Mouse (Mus musculus) ovary, postnatal 36 days (tissue): ENCODE measurements around the gene Olfr247.
"Not testable (repeated sequence)": the region's sequence is repeated elsewhere in the genome, so short reads cannot be mapped to it uniquely, and the experiment has no call there.

Source experiments
- DNase-seq: peaks from one replicate; pipeline ENCODE4 v3.0.0; 2022; ENCODE audit warnings: low spot score, mixed read lengths

Olfr247 gene

DNA sequence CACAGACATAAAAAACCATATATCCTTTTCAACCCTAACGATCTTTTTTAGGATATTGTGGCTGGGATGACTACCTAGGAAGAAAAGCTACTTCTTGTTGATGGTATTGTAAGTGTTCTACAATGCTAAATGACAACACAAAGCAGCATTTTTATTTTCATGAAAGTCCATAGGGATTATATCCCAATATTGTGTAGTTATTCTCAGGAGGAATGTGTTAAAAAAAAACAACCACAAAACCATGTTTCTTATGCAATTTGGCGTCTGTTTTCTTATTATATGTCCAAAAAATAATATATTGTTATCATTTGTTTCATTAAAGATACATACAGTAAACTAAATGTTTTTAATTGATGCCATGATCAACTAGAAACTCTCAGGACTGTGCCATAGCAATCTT lies at the start of gene Olfr247:
Gene Olfr247 (minus strand): TSS at position 101 of the 400 bp plus-strand sequence.
- not testable (repeated sequence) for DNase-seq

DNA sequence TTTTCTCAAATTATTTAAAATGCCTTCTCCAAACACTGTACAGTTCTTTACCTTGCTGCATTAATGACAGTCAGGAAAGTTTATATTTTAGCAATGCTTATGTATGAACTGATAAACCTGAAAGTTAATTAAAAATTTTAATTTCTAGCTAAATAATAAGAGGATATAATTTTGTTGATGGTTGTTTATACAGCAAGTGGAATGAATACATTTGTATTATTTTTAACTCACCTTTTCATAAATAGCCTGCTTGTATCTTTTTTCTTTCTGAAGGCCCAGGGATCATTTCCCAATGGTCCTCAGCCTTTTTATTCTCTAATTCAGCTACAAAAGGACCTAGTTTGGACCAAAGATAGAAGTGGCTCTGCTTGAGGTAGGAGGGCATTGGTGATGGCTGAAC lies 36.4 kb upstream of the Olfr247 start, which contains the start of gene Olfr820:
Gene Olfr820 (plus strand): TSS at position 301 of the 400 bp plus-strand sequence.
- no peak for DNase-seq

DNA sequence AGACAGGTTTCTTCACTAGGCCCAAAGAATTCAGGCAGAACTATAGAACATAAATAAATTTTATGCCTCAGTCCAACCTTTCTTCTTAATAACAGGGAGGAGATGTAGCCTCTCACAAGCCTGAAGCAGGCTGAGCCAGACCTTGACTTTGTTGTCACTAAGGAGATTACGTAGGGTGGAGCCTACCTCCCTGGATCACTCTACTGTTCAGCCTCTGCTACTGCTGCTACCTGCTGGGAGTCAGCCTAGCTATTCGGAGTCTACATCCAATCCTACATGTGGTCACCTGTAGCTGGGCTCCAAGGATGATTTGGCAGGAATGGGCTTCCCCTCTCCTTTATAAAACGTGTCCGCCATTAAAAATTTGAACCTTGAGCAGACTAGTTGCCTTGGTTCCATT lies 29.4 kb upstream of the Olfr247 start:
- DNase-seq, result not testable (repeated sequence)

DNA sequence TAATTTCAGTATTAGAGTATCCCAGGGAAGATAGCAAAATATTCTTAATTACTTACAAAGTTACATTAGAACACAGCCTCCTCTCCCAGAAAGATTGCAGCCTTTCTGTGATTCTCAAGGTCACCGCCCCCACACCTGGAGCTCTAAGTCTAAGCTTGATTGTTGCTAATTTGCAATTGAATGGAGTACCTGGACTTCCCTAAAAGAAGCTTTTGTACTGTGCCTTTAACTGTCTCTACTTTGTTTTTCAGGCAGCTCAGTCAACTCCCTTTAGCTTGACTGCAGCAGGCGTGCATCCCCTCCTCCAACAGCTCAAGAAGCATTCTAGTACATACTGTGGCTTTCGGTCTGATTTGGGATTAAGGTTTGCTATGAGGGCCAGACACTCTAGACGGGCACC lies 28.2 kb upstream of the Olfr247 start:
- not testable (repeated sequence) for DNase-seq

DNA sequence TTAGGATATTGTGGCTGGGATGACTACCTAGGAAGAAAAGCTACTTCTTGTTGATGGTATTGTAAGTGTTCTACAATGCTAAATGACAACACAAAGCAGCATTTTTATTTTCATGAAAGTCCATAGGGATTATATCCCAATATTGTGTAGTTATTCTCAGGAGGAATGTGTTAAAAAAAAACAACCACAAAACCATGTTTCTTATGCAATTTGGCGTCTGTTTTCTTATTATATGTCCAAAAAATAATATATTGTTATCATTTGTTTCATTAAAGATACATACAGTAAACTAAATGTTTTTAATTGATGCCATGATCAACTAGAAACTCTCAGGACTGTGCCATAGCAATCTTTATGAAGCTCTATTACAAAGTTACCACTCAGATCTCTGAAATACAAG lies 9.0 kb upstream of the Olfr247 start, which contains the start of gene Gm10310:
Gene Gm10310 (minus strand): TSS at position 101 of the 400 bp plus-strand sequence.
- DNase-seq, result not testable (repeated sequence)

DNA sequence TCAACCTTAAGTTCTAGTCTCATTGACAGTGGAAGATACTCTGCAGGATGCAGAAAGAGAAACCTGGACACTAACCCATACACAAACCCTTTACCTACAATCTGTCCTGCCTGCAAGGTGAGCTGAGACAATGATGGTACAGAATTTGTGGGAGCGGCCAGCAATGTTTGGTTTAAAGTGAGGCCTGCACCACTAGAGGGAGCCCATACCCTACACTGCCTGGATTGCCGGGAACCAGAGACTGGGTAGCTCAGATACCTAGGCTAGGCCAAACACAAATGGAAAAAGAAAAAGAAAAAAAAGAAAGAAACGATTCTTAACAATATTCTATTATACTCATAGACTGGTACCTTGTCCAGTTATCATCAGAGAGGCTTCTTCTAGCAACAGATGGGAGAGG lies 5.9 kb upstream of the Olfr247 start:
- DNase-seq, result not testable (repeated sequence)

DNA sequence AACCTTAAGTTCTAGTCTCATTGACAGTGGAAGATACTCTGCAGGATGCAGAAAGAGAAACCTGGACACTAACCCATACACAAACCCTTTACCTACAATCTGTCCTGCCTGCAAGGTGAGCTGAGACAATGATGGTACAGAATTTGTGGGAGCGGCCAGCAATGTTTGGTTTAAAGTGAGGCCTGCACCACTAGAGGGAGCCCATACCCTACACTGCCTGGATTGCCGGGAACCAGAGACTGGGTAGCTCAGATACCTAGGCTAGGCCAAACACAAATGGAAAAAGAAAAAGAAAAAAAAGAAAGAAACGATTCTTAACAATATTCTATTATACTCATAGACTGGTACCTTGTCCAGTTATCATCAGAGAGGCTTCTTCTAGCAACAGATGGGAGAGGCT lies 2.9 kb downstream of the Olfr247 start:
- not testable (repeated sequence) for DNase-seq

DNA sequence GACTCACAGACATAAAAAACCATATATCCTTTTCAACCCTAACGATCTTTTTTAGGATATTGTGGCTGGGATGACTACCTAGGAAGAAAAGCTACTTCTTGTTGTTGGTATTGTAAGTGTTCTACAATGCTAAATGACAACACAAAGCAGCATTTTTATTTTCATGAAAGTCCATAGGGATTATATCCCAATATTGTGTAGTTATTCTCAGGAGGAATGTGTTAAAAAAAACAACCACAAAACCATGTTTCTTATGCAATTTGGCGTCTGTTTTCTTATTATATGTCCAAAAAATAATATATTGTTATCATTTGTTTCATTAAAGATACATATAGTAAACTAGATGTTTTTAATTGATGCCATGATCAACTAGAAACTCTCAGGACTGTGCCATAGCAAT lies 8.8 kb downstream of the Olfr247 start, which contains the start of gene Olfr819:
Gene Olfr819 (minus strand): TSS at position 101 of the 400 bp plus-strand sequence.
- not testable (repeated sequence) for DNase-seq

- not testable (repeated sequence) for DNase-seq
These were observed 9.7 kb downstream of the Olfr247 start for GRCm38 (mm10) chr10:129966232-129966631.

- DNase-seq, result no peak
These were observed 26.9 kb downstream of the Olfr247 start, which contains the start of gene Olfr818 for GRCm38 (mm10) chr10:129949000-129949399. Gene Olfr818, minus strand, starts transcription at chr10:129949100.
